Mouse (Mus musculus) C3H10T1/2 (cell line): Measurements from ENCODE around the gene Gm2663. TPM values are rescaled to one million over a fixed set of nuclear protein-coding genes. Genes with fewer than 3 reads are reported as not detected.

ENCODE experiments used
- polyA plus RNA-seq, 2 experiments: library from polyadenylated mRNA; unstranded; fragments of >200 nt; fragmentation: generic; extraction: Trizol; gene quantifications; one replicate each; pipeline ENCODE4 v1.2.1; 2012; ENCODE audit warnings: missing spikeins in 2 of 2

The Gm2663 gene
- not detected for polyA plus RNA-seq

GRCm38 (mm10) chr6:40999379-40999778, at the start of gene Gm2663:
Gm2663 (minus strand) TSS chr6:40999479.

GRCm38 (mm10) chr6:41035409-41035808, 36.1 kb upstream of the Gm2663 start, which contains the start of gene 2210010C04Rik:
2210010C04Rik (minus strand) TSS chr6:41035509.

GRCm38 (mm10) chr6:40964454-40964853, 34.8 kb downstream of the Gm2663 start, which contains the start of gene 1810009J06Rik:
1810009J06Rik (plus strand) TSS chr6:40964754.

GRCm38 (mm10) chr6:40951770-40952169, 47.5 kb downstream of the Gm2663 start, which contains the start of gene Gm4744:
Gm4744 (minus strand) TSS chr6:40951870.

Other genes starting within 250 kb of the Gm2663 start
- not detected for gene Moxd2, start 112.0 kb downstream of the Gm2663 start, polyA plus RNA-seq
- gene Prss58, start 99.1 kb downstream of the Gm2663 start, polyA plus RNA-seq: not detected
- gene 1700074P13Rik, start 58.9 kb downstream of the Gm2663 start, polyA plus RNA-seq: not detected
- not detected for gene Gm4744, start 47.6 kb downstream of the Gm2663 start, polyA plus RNA-seq
- not detected for gene 1810009J06Rik, start 34.7 kb downstream of the Gm2663 start, polyA plus RNA-seq
- gene 2210010C04Rik, start 36.0 kb upstream of the Gm2663 start, polyA plus RNA-seq: under 1 TPM in 1 of 2 experiments, not detected in 1; 0.01 TPM